Mouse (Mus musculus): ENCODE data around the gene Ppp3cb. TPM values are rescaled to one million over a fixed set of nuclear protein-coding genes. Genes with fewer than 3 reads are reported as not detected.

Gene Ppp3cb
- total and polyA plus RNA-seq, 3 experiments: 20.4 to 62.9 (median 32.6) TPM

GRCm38 (mm10) chr14:20479291-20480194 is 66.8 kb downstream of the Ppp3cb start, which contains the start of gene Anxa7:
Gene Anxa7, minus strand, starts transcription at chr14:20480133.
- DNase-seq (ENCODE audit: low read depth, low spot score): peak; percentile 88
- H3K27ac ChIP-seq (ENCODE audit: control insufficient read depth, low read depth, low read length): peak within 1 kb of the TSS; percentile 99
- H3K9me3 ChIP-seq (replicated peaks; ENCODE audit: insufficient read depth, low read length): no peaks in the 10 kb centered on the region
- peaks cover 1 to 36% of the 10 kb centered on the region in 2 experiments; a peak in 3 of 4 replicates for H3K36me3 ChIP-seq (ENCODE audit: control insufficient read depth in 1 of 2, insufficient read depth in 2 of 2, low read length in 2 of 2)
- peaks cover 15% of the 10 kb centered on the region for H3K79me2 ChIP-seq (ENCODE audit: control insufficient read depth, insufficient read depth, low read length, poor library complexity)
- peak within 1 kb of the TSS; percentile 72 for H3K9ac ChIP-seq (ENCODE audit: control insufficient read depth, low read depth, low read length, poor library complexity, severe bottlenecking)
- no peaks in the 10 kb centered on the region for H3K27me3 ChIP-seq (ENCODE audit: control insufficient read depth in 1 of 2, insufficient read depth in 2 of 2, low read length in 2 of 2)
- peaks cover 15 to 20% of the 10 kb centered on the region in 2 experiments for H3K4me1 ChIP-seq (ENCODE audit: control insufficient read depth in 1 of 2, insufficient read depth in 2 of 2, low read length in 2 of 2)
- H3K4me3 ChIP-seq (ENCODE audit: control insufficient read depth in 1 of 2, insufficient read depth in 1 of 2, low read depth in 2 of 2, low read length in 2 of 2): peak within 1 kb of the TSS; percentile 81
- TF ChIP-seq CHD1 (IDR thresholded peaks at IDR 0.05; ENCODE audit: low read depth, low read length): peak; percentile 26; the same call in 1 of the 2 replicates
- TF ChIP-seq NELFE (IDR thresholded peaks at IDR 0.05; ENCODE audit: low read depth, low read length): peak; percentile 69
- no peak for TF ChIP-seq RCOR1 (IDR thresholded peaks at IDR 0.05; ENCODE audit: low read depth, low read length)
- TF ChIP-seq CTCF (IDR thresholded peaks at IDR 0.05 in 2 of 3, conservative IDR thresholded peaks at IDR 0.05 in 1 of 3; ENCODE audit: control insufficient read depth in 1 of 3, insufficient read depth in 1 of 3, low read depth in 2 of 3, low read length in 3 of 3, poor library complexity in 1 of 3, severe bottlenecking in 1 of 3): no peak
- 0 out of 2 replicates have a peak, but pooled peaks have one; percentile 48 for TF ChIP-seq TBP (IDR thresholded peaks at IDR 0.05; ENCODE audit: low read depth, low read length)
- peak; percentile 44 for TF ChIP-seq USF1 (IDR thresholded peaks at IDR 0.05; ENCODE audit: low read depth, low read length)
- no peak; the same call in 1 of the 2 replicates for TF ChIP-seq POLR2AphosphoS5 (IDR thresholded peaks at IDR 0.05; ENCODE audit: borderline replicate concordance, low read depth, low read length)
- no peak for TF ChIP-seq USF2 (IDR thresholded peaks at IDR 0.05; ENCODE audit: borderline replicate concordance in 1 of 2, insufficient read depth in 1 of 2, low read depth in 1 of 2, low read length in 2 of 2)
- peak; percentile 55 for TF ChIP-seq SIN3A (IDR thresholded peaks at IDR 0.05; ENCODE audit: low read length)
- TF ChIP-seq HCFC1 (IDR thresholded peaks at IDR 0.05; ENCODE audit: low read depth, low read length): no peak
- TF ChIP-seq RAD21 (IDR thresholded peaks at IDR 0.05; ENCODE audit: low read depth, low read length): no peak
- TF ChIP-seq EP300 (IDR thresholded peaks at IDR 0.05; ENCODE audit: low read depth in 1 of 2, low read length in 2 of 2): 0 out of 4 replicates have a peak, but pooled peaks of 1 of the 2 experiments have one; percentile 5
- no peak for TF ChIP-seq ZNF384 (IDR thresholded peaks at IDR 0.05; ENCODE audit: low read depth, low read length)
- TF ChIP-seq MAX (IDR thresholded peaks at IDR 0.05; ENCODE audit: low read length): peak; percentile 87
- TF ChIP-seq ZMIZ1 (IDR thresholded peaks at IDR 0.05; ENCODE audit: low read depth, low read length): no peak
- TF ChIP-seq MXI1 (IDR thresholded peaks at IDR 0.05; ENCODE audit: low read depth, low read length): peak; percentile 78
- no peak for TF ChIP-seq ZC3H11A (IDR thresholded peaks at IDR 0.05; ENCODE audit: low read depth, low read length)
- no peak for TF ChIP-seq MEF2A (IDR thresholded peaks at IDR 0.05; ENCODE audit: extremely low read depth, insufficient replicate concordance, low read depth, low read length, poor library complexity, severe bottlenecking)
- TF ChIP-seq KAT2A (conservative IDR thresholded peaks at IDR 0.05; ENCODE audit: low read depth, low read length): no peak
- no peak for TF ChIP-seq TAL1 (IDR thresholded peaks at IDR 0.05; ENCODE audit: low read length)
- no peak for TF ChIP-seq CHD2 (IDR thresholded peaks at IDR 0.05; ENCODE audit: low read length)
- peak; percentile 56 for TF ChIP-seq MYC (IDR thresholded peaks at IDR 0.05; ENCODE audit: low read depth, low read length)
- TF ChIP-seq BHLHE40 (IDR thresholded peaks at IDR 0.05; ENCODE audit: borderline replicate concordance, low read depth, low read length): no peak
- TF ChIP-seq SMC3 (IDR thresholded peaks at IDR 0.05; ENCODE audit: low read depth, low read length): no peak
- TF ChIP-seq MAZ (IDR thresholded peaks at IDR 0.05; ENCODE audit: low read depth, low read length): peak; percentile 69; the same call in 1 of the 2 replicates
- peak; percentile 9 for TF ChIP-seq ETS1 (IDR thresholded peaks at IDR 0.05; ENCODE audit: low read depth, low read length)
- no peak for TF ChIP-seq E2F4 (IDR thresholded peaks at IDR 0.05; ENCODE audit: borderline replicate concordance, low read depth, low read length)
- peak; percentile 61; the same call in 1 of the 2 replicates for TF ChIP-seq MAFK (IDR thresholded peaks at IDR 0.05; ENCODE audit: borderline replicate concordance, low read depth, low read length)
- peak; percentile 53 to 64; a peak in 2 of 4 replicates for TF ChIP-seq POLR2A (IDR thresholded peaks at IDR 0.05; ENCODE audit: control insufficient read depth in 1 of 2, insufficient read depth in 1 of 2, low read depth in 1 of 2, low read length in 2 of 2, poor library complexity in 1 of 2)
- TF ChIP-seq NRF1 (IDR thresholded peaks at IDR 0.05; ENCODE audit: insufficient read depth, low read depth, low read length, poor library complexity, severe bottlenecking): peak; percentile 54; the same call in 1 of the 2 replicates
- no peak for TF ChIP-seq UBTF (IDR thresholded peaks at IDR 0.05; ENCODE audit: borderline replicate concordance, insufficient read depth, low read depth, low read length)
- TF ChIP-seq POLR2AphosphoS2 (IDR thresholded peaks at IDR 0.05; ENCODE audit: low read length): peak; percentile 67
- 0 out of 2 replicates have a peak, but pooled peaks have one; percentile 5 for TF ChIP-seq TCF12 (IDR thresholded peaks at IDR 0.05; ENCODE audit: low read depth, low read length)

Measured in MEL (cell line).